ENCODE assay signal across 8 mouse cellular contexts in the genomic region with DNA sequence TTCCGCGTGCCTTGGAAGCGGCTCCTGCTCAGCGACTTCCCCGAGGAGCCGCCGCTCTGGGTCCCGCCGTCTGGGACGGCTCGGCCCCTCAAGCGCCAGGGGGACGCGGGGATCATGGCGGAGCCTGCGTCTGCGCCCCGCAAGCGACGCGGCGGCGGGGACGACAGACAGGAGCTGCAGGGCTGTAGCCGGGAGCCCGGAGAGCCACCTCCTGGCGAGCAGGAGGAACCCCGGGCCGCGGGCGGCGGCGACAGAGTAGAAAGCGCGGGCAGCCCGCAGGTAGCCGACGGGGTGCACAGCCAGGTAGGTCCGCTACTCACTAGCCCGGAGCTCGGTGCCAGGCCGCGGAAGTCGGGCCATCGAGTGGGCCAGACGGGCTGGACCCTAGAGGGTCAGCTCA. TPM values are rescaled to one million over a fixed set of nuclear protein-coding genes. Genes with fewer than 3 reads are reported as not detected.
DNase-seq lines count a peak whose midpoint lies in the region; ATAC-seq and TF ChIP-seq lines count a peak whose summit lies in the region.
"Not testable (repeated sequence)": the region's sequence is repeated elsewhere in the genome, so short reads cannot be mapped to it uniquely, and the experiment has no call there.

No protein-coding gene starts in this region.

- H3K27me3 ChIP-seq in forebrain, embryonic 13.5 days; neural tube, embryonic 13.5 days; stomach, postnatal 0 days (ENCODE audit: control insufficient read depth, insufficient read depth, low read length): not testable (repeated sequence)

- not testable (repeated sequence) for TF ChIP-seq CTCF in lung, adult 2 months (IDR thresholded peaks at IDR 0.05; ENCODE audit: insufficient read depth, low read length)
- peak; percentile 46 for TF ChIP-seq CTCF in stomach, postnatal 0 days (IDR thresholded peaks at IDR 0.05; ENCODE audit: low read depth)

- WGBS in forebrain, embryonic 13.5 days: under 1% methylated on average over 46 of the region's 46 CpGs
- under 1% methylated on average over 44 of the region's 46 CpGs for WGBS in lung, adult 2 months
- WGBS in neural tube, embryonic 13.5 days: under 1% methylated on average over 39 of the region's 46 CpGs
- 1% methylated on average over 37 of the region's 46 CpGs for WGBS in stomach, postnatal 0 days

- peak overlapping the region; percentile 91 for H3K9ac ChIP-seq in forebrain, embryonic 13.5 days
- H3K9ac ChIP-seq in neural tube, embryonic 13.5 days: peak overlapping the region; percentile 87
- peak overlapping the region; percentile 82 for H3K9ac ChIP-seq in stomach, postnatal 0 days (ENCODE audit: low read length)

- peak; percentile 72 for DNase-seq in CD4-positive, CD25-positive, alpha-beta regulatory T cell, adult 2 months (ENCODE audit: low read depth, low spot score)
- peak; percentile 58 to 66 for DNase-seq in heart, postnatal 10 days
- DNase-seq in layer of hippocampus, adult 11-12 months (ENCODE audit: low spot score): peak; percentile 52
- DNase-seq in lung, adult 2 months: peak; percentile 57
- DNase-seq in stomach, postnatal 0 days (ENCODE audit: low spot score): peak; percentile 71

- not testable (repeated sequence) for H3K36me3 ChIP-seq in forebrain, embryonic 13.5 days (ENCODE audit: poor library complexity, severe bottlenecking); neural tube, embryonic 13.5 days; stomach, postnatal 0 days (ENCODE audit: control insufficient read depth, insufficient read depth, low read length)

- H3K9me3 ChIP-seq in forebrain, embryonic 13.5 days (replicated peaks); neural tube, embryonic 13.5 days; stomach, postnatal 0 days (ENCODE audit: control insufficient read depth, low read length): not testable (repeated sequence)

- H3K4me1 ChIP-seq in brown adipose tissue, adult 24 weeks (ENCODE audit: control insufficient read depth, insufficient read depth, insufficient read length, low read length); lung, adult 2 months (ENCODE audit: control insufficient read depth, insufficient read depth, low read length); stomach, postnatal 0 days (replicated peaks; ENCODE audit: control insufficient read depth, insufficient read depth): not testable (repeated sequence)
- H3K4me1 ChIP-seq in forebrain, embryonic 13.5 days: peaks cover 27% of the 10 kb centered on the region
- H3K4me1 ChIP-seq in neural tube, embryonic 13.5 days (replicated peaks): peaks cover 31% of the 10 kb centered on the region

- TF ChIP-seq EP300 in stomach, postnatal 0 days (optimal IDR thresholded peaks at IDR 0.05): not testable (repeated sequence)

- not testable (repeated sequence) for TF ChIP-seq POLR2A in lung, adult 2 months (IDR thresholded peaks at IDR 0.05; ENCODE audit: borderline replicate concordance, extremely low read depth, low read depth, low read length)

- H3K27ac ChIP-seq in brown adipose tissue, adult 24 weeks (replicated peaks; ENCODE audit: low read depth, low read length): not testable (repeated sequence)
- H3K27ac ChIP-seq in forebrain, embryonic 13.5 days: peak overlapping the region; percentile 95
- peak overlapping the region; percentile 62; the same call in 1 of the 2 replicates for H3K27ac ChIP-seq in neural tube, embryonic 13.5 days (replicated peaks)
- peak overlapping the region; percentile 96 for H3K27ac ChIP-seq in stomach, postnatal 0 days (replicated peaks)

- H3K4me3 ChIP-seq in brown adipose tissue, adult 24 weeks (ENCODE audit: insufficient read depth, low read depth, low read length): peak overlapping the region; percentile 75
- H3K4me3 ChIP-seq in forebrain, embryonic 13.5 days: peak overlapping the region; percentile 93
- H3K4me3 ChIP-seq in lung, adult 2 months (replicated peaks; ENCODE audit: extremely low read depth, low read depth, low read length): peak overlapping the region; percentile 59
- peak overlapping the region; percentile 89 for H3K4me3 ChIP-seq in neural tube, embryonic 13.5 days
- H3K4me3 ChIP-seq in stomach, postnatal 0 days (ENCODE audit: low read depth, low read length): peak overlapping the region; percentile 75

- intact Hi-C loops in heart, postnatal 10 days (cut with DNase I): loop anchor here (5.0 kb wide), 2 partner anchors 41 to 81 kb away; a partner anchor contains a TSS

- peak; percentile 74 for ATAC-seq in forebrain, embryonic 13.5 days
- ATAC-seq in neural tube, embryonic 13.5 days (ENCODE audit: low read depth): peak; percentile 83
- ATAC-seq in stomach, postnatal 0 days (ENCODE audit: low FRiP score, low TSS enrichment): peak; percentile 68

- peak overlapping the region; percentile 87 for H3K4me2 ChIP-seq in forebrain, embryonic 13.5 days
- peak overlapping the region; percentile 76 for H3K4me2 ChIP-seq in neural tube, embryonic 13.5 days
- H3K4me2 ChIP-seq in stomach, postnatal 0 days (replicated peaks; ENCODE audit: low read depth): peak overlapping the region; percentile 88

RNA-seq across cellular contexts. Expression of a gene that starts 0.4 kb away (rescaled TPM):
- 8.0 and 13.2 TPM in 2 replicates for polyA plus RNA-seq in brown adipose tissue, adult 24 weeks (2012; ENCODE audit: insufficient read depth, insufficient read length, missing spikeins)
- 74.1 and 82.2 TPM in 2 replicates for polyA plus RNA-seq in forebrain, embryonic 13.5 days (2015; fragmentation: Nextera tagmentation; extraction: Ambion mirVana)
- 10 to 100 TPM in 1 of 2 experiments, 1 to 10 TPM in 1; 9.1 to 13.5 TPM for total RNA-seq in heart, postnatal 10 days (2021)
- 11.5 and 20.0 TPM in 2 replicates for polyA plus RNA-seq in lung, adult 2 months (2012; rRNA removed)
- polyA plus RNA-seq in neural tube, embryonic 13.5 days (2015; fragmentation: Nextera tagmentation; extraction: Ambion mirVana): 61.3 and 61.9 TPM in 2 replicates
- 11.4 and 12.8 TPM in 2 replicates for polyA plus RNA-seq in stomach, postnatal 0 days (2015; fragmentation: Nextera tagmentation; extraction: Ambion mirVana)

RNA-seq across cellular contexts. Expression of a gene that starts 36.4 kb away (rescaled TPM):
- 0.17 TPM in 1 of 2 replicates, not detected in the other for polyA plus RNA-seq in brown adipose tissue, adult 24 weeks (2012; ENCODE audit: insufficient read depth, insufficient read length, missing spikeins)
- 0.10 and 0.19 TPM in 2 replicates for polyA plus RNA-seq in forebrain, embryonic 13.5 days (2015; fragmentation: Nextera tagmentation; extraction: Ambion mirVana)
- total RNA-seq in heart, postnatal 10 days (2021): under 1 TPM; 0.12 TPM
- polyA plus RNA-seq in lung, adult 2 months (2012; rRNA removed): 4.5 and 6.0 TPM in 2 replicates
- 0.25 and 0.35 TPM in 2 replicates for polyA plus RNA-seq in neural tube, embryonic 13.5 days (2015; fragmentation: Nextera tagmentation; extraction: Ambion mirVana)
- polyA plus RNA-seq in stomach, postnatal 0 days (2015; fragmentation: Nextera tagmentation; extraction: Ambion mirVana): 0.01 and 0.05 TPM in 2 replicates

RNA-seq across cellular contexts. Expression of a gene that starts 42.8 kb away (rescaled TPM):
- polyA plus RNA-seq in brown adipose tissue, adult 24 weeks (2012; ENCODE audit: insufficient read depth, insufficient read length, missing spikeins): 23.7 and 24.6 TPM in 2 replicates
- polyA plus RNA-seq in forebrain, embryonic 13.5 days (2015; fragmentation: Nextera tagmentation; extraction: Ambion mirVana): 17.7 and 18.0 TPM in 2 replicates
- total RNA-seq in heart, postnatal 10 days (2021): 10 to 100 TPM; 21.1 to 23.2 TPM
- polyA plus RNA-seq in lung, adult 2 months (2012; rRNA removed): 6.5 and 7.1 TPM in 2 replicates
- 13.5 and 13.9 TPM in 2 replicates for polyA plus RNA-seq in neural tube, embryonic 13.5 days (2015; fragmentation: Nextera tagmentation; extraction: Ambion mirVana)
- polyA plus RNA-seq in stomach, postnatal 0 days (2015; fragmentation: Nextera tagmentation; extraction: Ambion mirVana): 18.4 and 18.6 TPM in 2 replicates
